Mouse (Mus musculus): ENCODE data around the gene Muc13.

The Muc13 gene

GRCm38 (mm10) chr16:33858766-33859165, 64.9 kb downstream of the Muc13 start:
- in situ Hi-C loops (cut with MboI; ENCODE audit: low sequenced_read_pairs), result no loop called here

- in situ Hi-C loops (cut with MboI; ENCODE audit: low sequenced_read_pairs), result no loop called here
Observed at GRCm38 (mm10) chr16:33859380-33859779, 65.5 kb downstream of the Muc13 start.

- in situ Hi-C loops (cut with MboI; ENCODE audit: low sequenced_read_pairs), result no loop called here
Observed at GRCm38 (mm10) chr16:33859988-33860700, 66.3 kb downstream of the Muc13 start.

DNA sequence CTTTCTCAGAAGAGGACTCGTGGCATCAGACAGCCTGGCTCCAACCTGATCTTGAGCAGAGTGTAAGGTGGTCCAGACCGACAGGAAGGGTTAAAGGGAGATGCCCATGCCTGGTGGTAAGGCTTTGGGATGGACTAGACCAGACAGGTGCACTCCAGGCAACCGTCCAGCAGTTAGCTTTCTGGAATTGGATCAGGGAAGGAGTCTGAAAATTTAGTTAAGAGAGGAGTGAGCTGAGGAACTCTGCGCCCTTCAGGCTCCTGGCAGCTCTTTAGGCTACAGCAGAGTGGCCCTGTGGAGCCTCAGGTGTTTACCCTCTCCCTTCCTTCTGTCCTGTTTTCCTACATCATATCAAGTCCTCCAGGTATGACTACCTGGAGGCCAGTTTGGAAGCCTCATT, 68.6 kb downstream of the Muc13 start:
- in situ Hi-C loops (cut with MboI; ENCODE audit: low sequenced_read_pairs), result no loop called here

DNA sequence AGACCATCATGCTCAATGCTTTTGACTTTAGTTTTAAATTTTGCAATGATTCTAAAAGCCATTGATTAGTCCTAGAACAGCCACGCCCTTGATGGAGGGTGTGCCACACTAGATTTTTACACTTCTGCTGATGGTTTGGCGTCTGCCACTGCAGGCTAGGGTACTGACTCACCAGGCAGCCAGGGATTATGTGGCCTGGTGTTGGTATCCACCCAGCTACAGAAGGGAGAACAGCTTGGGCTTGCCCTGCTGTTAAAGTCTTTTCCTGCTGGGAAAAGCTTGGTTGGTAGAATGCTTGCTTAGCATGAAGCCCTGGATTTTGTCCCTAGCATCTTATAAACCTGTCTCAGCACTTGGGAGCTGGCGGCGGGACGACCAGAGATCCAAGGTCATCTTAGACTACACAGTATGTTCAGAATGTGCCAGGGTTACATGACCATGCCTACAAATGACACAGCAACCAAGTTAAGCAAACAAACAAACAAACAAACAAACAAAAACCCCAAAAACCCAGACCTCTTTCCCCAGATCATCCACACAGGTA, 69.4 kb downstream of the Muc13 start:
- in situ Hi-C loops (cut with MboI; ENCODE audit: low sequenced_read_pairs), result no loop called here

Measured in CH12F3 (cell line).